8 mouse cellular contexts compared by ENCODE assay signal in the genomic region with DNA sequence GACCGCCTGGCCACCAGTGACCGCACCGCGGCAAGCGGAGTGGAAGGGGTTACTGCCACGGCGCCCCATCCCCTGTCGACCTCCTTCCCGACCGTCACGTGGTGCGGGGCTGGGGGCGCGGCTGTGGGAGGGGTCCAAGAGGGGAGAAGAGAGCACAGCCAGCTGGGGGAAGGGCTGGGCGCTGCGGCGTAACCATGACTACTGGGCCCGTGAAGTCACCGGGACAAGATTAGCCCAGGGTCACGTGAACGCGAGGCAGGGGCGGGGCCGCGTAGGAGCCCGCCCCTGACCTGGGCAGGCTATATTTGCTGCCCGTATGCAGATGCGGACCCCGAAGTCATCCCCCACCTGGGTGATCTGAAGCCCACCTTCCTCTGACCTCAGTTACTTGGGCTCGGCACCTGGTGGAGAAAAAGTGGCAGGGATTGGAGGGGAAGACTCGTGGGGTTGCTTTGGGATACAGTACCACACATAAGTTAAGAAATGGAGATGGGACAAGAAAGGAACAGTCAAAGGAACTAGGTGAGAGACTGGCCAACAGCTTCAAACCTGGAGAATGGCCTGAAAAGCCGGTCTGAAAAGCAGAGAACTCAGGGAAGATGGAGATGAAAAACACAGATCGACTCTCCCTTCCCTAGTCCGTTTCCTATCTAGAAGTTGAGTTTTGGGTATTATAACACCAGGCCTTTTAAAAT. TPM values are rescaled to one million over a fixed set of nuclear protein-coding genes. Genes with fewer than 3 reads are reported as not detected.
DNase-seq lines count a peak whose midpoint lies in the region; ATAC-seq lines count a peak whose summit lies in the region.

No protein-coding gene starts in this region.

- peak overlapping the region; percentile 67 for H3K9ac ChIP-seq in hindbrain, embryonic 15.5 days

- H3K27me3 ChIP-seq in hindbrain, embryonic 15.5 days: no peaks in the 10 kb centered on the region

- DNase-seq in T-cell, adult 2 months (ENCODE audit: low spot score): peak; percentile 70
- DNase-seq in cerebellum, postnatal 36 days: peak; percentile 76 to 83
- DNase-seq in frontal cortex, postnatal 36 days (ENCODE audit: low spot score in 2 of 2): peak; percentile 85 to 90
- DNase-seq in left cerebral cortex, adult 11 months (ENCODE audit: low spot score): peak; percentile 84
- DNase-seq in lung, postnatal 36 days: peak; percentile 88
- peak; percentile 96 for DNase-seq in retina, postnatal 1 day
- DNase-seq in thymus, postnatal 4 days: peak; percentile 85

- H3K4me2 ChIP-seq in hindbrain, embryonic 15.5 days: peak overlapping the region; percentile 69

- H3K27ac ChIP-seq in hindbrain, embryonic 15.5 days (replicated peaks): peak overlapping the region; percentile 87

- ATAC-seq in hindbrain, embryonic 15.5 days (ENCODE audit: low FRiP score, low read depth): peak; percentile 94

- 0 out of 2 replicates have a peak, but pooled peaks cover 6% of the 10 kb centered on the region for H3K36me3 ChIP-seq in hindbrain, embryonic 15.5 days

- peak overlapping the region; percentile 53 for H3K4me3 ChIP-seq in hindbrain, embryonic 15.5 days

- no peaks in the 10 kb centered on the region for H3K9me3 ChIP-seq in hindbrain, embryonic 15.5 days

- H3K4me1 ChIP-seq in hindbrain, embryonic 15.5 days (replicated peaks): peaks cover 71% of the 10 kb centered on the region

- 4% methylated on average over 34 of the region's 34 CpGs for WGBS in hindbrain, embryonic 15.5 days

RNA-seq across cellular contexts. Expression of a gene that starts 6.1 kb away (rescaled TPM):
- polyA plus RNA-seq in hindbrain, embryonic 15.5 days (2015; fragmentation: Nextera tagmentation; extraction: Ambion mirVana): 55.7 and 58.3 TPM in 2 replicates

RNA-seq across cellular contexts. Expression of a gene that starts 7.2 kb away (rescaled TPM):
- polyA plus RNA-seq in hindbrain, embryonic 15.5 days (2015; fragmentation: Nextera tagmentation; extraction: Ambion mirVana): 9.5 and 14.8 TPM in 2 replicates

RNA-seq across cellular contexts. Expression of a gene that starts 7.3 kb away (rescaled TPM):
- 98.0 and 104 TPM in 2 replicates for polyA plus RNA-seq in hindbrain, embryonic 15.5 days (2015; fragmentation: Nextera tagmentation; extraction: Ambion mirVana)

RNA-seq across cellular contexts. Expression of a gene that starts 14.0 kb away (rescaled TPM):
- 4.8 and 5.3 TPM in 2 replicates for polyA plus RNA-seq in hindbrain, embryonic 15.5 days (2015; fragmentation: Nextera tagmentation; extraction: Ambion mirVana)

RNA-seq across cellular contexts. Expression of a gene that starts 40.4 kb away (rescaled TPM):
- polyA plus RNA-seq in hindbrain, embryonic 15.5 days (2015; fragmentation: Nextera tagmentation; extraction: Ambion mirVana): 124 and 126 TPM in 2 replicates

Comparison
In these comparisons a context has a peak if more than half of its experiments do, and no peak if none do; other contexts are left out.
1. Peak in every context shown above with its lines: DNase-seq, ATAC-seq, H3K4me3 ChIP-seq and H3K27ac ChIP-seq.